Mouse (Mus musculus): Measurements from ENCODE around the gene Fbln1.

- TF ChIP-seq POLR2A (IDR thresholded peaks at IDR 0.05; ENCODE audit: borderline replicate concordance, insufficient read depth, low read length) (no peak), CTCF (IDR thresholded peaks at IDR 0.05; ENCODE audit: borderline replicate concordance, insufficient read depth, low read depth, low read length) (no peak)
These were observed 5.1 kb upstream of the Fbln1 start for GRCm38 (mm10) chr15:85200446-85201289.
